Mouse (Mus musculus): ENCODE measurements around the gene Dnmt3l. TPM values are rescaled to one million over a fixed set of nuclear protein-coding genes. Genes with fewer than 3 reads are reported as not detected.

The Dnmt3l gene
- total RNA-seq, 2 experiments from 2014 or later: not detected

Other genes starting within 250 kb of the Dnmt3l start
- not detected for gene Gm9639, start 246.9 kb upstream of the Dnmt3l start, total RNA-seq (2021)
- not detected for gene Gm19668, start 242.8 kb upstream of the Dnmt3l start, total RNA-seq (2021)
- not detected for gene Gm9507, start 230.1 kb upstream of the Dnmt3l start, total RNA-seq (2021)
- not detected for gene Gm2696, start 227.3 kb upstream of the Dnmt3l start, total RNA-seq (2021)
- not detected for gene Krtap10-4, start 214.9 kb upstream of the Dnmt3l start, total RNA-seq (2021)
- not detected for gene Krtap10-10, start 206.0 kb upstream of the Dnmt3l start, total RNA-seq (2021)
- gene Gm36176, start 195.1 kb upstream of the Dnmt3l start, total RNA-seq (2021): not detected
- not detected for gene Gm10318, start 189.1 kb upstream of the Dnmt3l start, total RNA-seq (2021)
- not detected for gene Gm3285, start 180.0 kb upstream of the Dnmt3l start, total RNA-seq (2021)
- gene Lrrc3, start 139.4 kb upstream of the Dnmt3l start, total RNA-seq (2021): 10 to 100 TPM; 11.7 to 12.6 TPM
- gene Trpm2, start 71.4 kb upstream of the Dnmt3l start, total RNA-seq (2021): 10 to 100 TPM; 40.4 to 44.2 TPM
- 10 to 100 TPM; 32.7 to 38.1 TPM for gene 1810043G02Rik, start 63.4 kb upstream of the Dnmt3l start, total RNA-seq (2021)
- gene Pfkl, start 31.9 kb upstream of the Dnmt3l start, total RNA-seq (2021): 100 to 1,000 TPM; 149 to 153 TPM
- under 1 TPM in 1 of 2 experiments, not detected in 1; 0.25 TPM for gene Aire, start 1.7 kb downstream of the Dnmt3l start, total RNA-seq (2021)
- gene Icosl, start 27.4 kb downstream of the Dnmt3l start, total RNA-seq (2021): 1 to 10 TPM; 1.9 to 2.2 TPM
- gene D10Jhu81e, start 127.8 kb downstream of the Dnmt3l start, total RNA-seq (2021): 100 to 1,000 TPM; 108 to 123 TPM
- gene Pwp2, start 143.2 kb downstream of the Dnmt3l start, total RNA-seq (2021): 10 to 100 TPM; 18.9 TPM
- gene Trappc10, start 202.7 kb downstream of the Dnmt3l start, total RNA-seq (2021): 10 to 100 TPM; 82.3 to 89.2 TPM

Data from left cerebral cortex, postnatal 36 days (tissue).